Mouse (Mus musculus) CD4-positive, CD25-positive, alpha-beta regulatory T cell, adult 2 months (primary cell): Measurements from ENCODE around the gene Mrpl46.

Experiments
- DNase-seq: peaks from one replicate; pipeline ENCODE4 v3.0.0-alpha.2; 2012; ENCODE audit warnings: low read depth, low spot score

The Mrpl46 gene

GRCm38 (mm10) chr7:78769075-78769652, 14.2 kb downstream of the Mrpl46 start:
- no peak for DNase-seq

- no peak for DNase-seq
These were observed 15.3 kb downstream of the Mrpl46 start for GRCm38 (mm10) chr7:78767929-78768531.

GRCm38 (mm10) chr7:78766019-78766683, 17.2 kb downstream of the Mrpl46 start:
- peak; percentile 89 for DNase-seq

DNA sequence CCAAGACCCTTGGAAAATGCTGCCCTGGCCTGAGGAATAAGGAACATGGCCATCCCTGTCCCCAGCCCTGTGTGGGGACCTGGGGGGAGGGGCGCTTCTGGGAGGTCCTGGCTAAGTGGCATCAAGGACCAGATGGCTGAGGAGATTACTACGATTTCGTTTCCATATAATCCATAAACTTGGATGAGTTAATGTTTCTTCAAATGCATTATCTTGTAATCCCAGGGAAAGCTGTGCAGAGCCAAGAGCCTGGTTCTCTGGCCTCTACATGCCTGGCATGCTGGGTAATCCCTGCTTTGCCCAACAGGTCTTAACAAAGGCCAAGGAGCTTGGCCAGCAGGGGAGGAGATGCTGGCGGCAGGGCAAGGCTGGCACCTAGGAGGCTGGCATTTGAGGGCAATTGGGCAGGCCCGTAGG, 18.1 kb downstream of the Mrpl46 start:
- DNase-seq, result no peak

- DNase-seq, result no peak
These were observed 19.5 kb downstream of the Mrpl46 start for GRCm38 (mm10) chr7:78763801-78764200.

- DNase-seq, result no peak
These were observed 28.8 kb downstream of the Mrpl46 start for GRCm38 (mm10) chr7:78754458-78755000.

GRCm38 (mm10) chr7:78753752-78754457, 29.4 kb downstream of the Mrpl46 start:
- no peak for DNase-seq

DNA sequence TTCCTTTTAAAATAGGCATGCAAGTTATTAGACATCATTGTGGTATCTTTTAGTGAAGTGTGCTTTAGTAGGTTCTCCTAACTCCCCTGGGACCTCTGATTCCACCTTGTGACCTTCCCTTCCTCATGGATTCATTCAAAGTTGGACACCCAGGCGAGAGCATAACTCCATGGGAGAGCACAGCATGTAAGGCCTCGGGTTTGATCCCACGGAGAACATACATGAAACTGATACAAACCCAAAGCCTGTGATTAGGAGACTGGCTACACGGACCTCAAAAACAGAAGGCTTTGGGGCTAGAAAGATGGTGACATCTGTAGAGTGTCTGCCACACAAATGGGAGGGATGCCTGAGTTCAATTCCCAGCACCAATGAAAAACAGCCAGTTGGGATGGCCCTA, 30.4 kb downstream of the Mrpl46 start:
- DNase-seq, result no peak

- no peak for DNase-seq
These were observed 39.5 kb downstream of the Mrpl46 start for GRCm38 (mm10) chr7:78743731-78744385.

DNA sequence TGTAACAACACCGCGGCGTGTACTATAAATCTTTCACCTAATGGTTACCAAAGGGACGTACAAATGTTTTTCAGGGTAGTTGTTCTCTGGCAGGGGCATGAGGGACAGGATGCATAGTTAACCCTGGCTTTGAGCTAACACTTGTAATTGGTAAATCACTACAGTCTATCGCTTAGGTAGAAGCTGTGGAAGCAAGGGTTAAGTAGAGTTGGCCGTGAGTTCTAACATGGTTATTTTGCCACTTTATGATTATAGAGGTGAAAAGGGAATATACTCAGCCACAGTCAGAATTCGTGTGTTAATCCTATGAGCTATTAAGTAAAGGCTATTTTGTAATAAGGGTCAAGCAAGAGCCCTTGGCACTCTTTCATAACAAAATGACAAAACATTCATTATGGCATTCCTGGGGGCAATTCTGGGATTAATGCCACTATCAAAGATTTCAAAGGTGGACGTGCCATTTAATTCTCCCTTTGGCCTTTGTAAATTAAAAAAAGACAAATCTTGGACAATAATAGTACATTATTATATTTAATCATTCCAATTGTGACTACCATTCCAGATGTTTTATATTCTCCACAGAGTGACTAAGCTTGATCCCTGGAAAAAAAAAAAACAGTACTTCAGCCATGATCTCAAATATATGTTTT, 43.9 kb downstream of the Mrpl46 start:
- no peak for DNase-seq

- DNase-seq, result peak; percentile 68
These were observed 45.6 kb downstream of the Mrpl46 start, which contains the start of gene Ntrk3 for GRCm38 (mm10) chr7:78737614-78738210. Gene Ntrk3 (minus strand): TSS chr7:78738012.

DNA sequence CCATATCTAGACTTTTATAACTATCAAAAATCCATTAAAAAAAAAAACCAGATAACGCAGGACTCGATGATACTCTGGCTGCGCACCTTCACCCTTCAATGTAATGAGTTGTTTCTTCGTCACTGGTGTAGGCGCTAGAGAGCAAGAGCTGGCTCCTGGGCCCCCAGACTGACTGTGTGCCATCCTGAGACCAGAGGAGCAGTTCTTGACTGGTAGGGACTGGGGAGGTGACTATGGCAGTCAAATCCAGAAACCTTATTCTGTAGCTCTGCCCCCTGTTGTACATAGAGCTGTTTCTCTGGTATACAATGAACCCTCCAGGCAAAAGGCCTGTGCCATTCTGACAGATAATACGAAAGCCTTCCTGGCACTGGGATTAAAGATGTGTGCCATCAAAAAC, 46.1 kb downstream of the Mrpl46 start:
- DNase-seq, result peak; percentile 20

DNA sequence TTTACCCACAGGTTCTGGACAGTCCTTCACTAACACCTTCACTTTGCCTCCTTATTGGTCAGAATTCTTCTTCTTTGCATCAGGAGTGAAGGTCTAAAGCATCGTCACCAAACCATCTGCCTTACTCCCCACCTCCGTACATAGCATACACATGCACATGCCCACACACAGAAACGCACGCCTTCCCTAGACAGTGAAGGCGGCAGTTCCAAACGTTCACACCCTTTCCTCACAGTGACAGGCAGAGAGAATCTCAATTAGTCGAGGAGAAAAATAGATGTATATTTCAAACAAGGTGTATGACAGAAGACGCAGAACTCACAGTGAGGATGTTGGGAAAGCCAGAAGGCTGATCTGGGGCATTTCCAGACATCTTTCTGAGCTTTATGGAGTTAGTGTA, 51.9 kb downstream of the Mrpl46 start:
- no peak for DNase-seq
